8 mouse cellular contexts compared by ENCODE assay signal in the genomic region with DNA sequence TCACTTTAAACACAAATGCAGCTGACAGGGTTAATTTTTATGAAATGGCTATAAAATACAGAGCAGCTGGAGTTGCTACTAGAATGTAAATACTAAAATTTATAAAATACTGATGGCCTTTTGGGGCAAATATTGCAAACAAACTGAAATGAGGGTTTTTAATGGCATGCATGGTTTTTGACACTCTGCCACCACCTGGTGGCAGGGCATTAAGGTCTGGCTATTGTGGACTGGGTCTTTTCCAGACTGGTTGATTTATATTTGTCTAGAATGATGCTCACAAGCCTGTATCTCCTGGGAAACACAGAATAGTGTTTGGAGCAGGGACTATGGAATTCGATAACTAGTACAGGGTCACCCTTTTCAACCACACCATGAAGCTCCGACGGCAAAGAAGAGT. TPM values are rescaled to one million over a fixed set of nuclear protein-coding genes. Genes with fewer than 3 reads are reported as not detected.
DNase-seq lines count a peak whose midpoint lies in the region; ATAC-seq lines count a peak whose summit lies in the region.

No protein-coding gene starts in this region.

- no peaks in the 10 kb centered on the region; the same call in 1 of the 2 replicates for H3K4me1 ChIP-seq in hindbrain, embryonic 11.5 days (replicated peaks; ENCODE audit: control insufficient read depth, insufficient read depth, low read length)
- no peaks in the 10 kb centered on the region for H3K4me1 ChIP-seq in hindbrain, embryonic 14.5 days (replicated peaks; ENCODE audit: control insufficient read depth, insufficient read depth, low read length)

- ATAC-seq in hindbrain, embryonic 11.5 days (ENCODE audit: low FRiP score) = no peak
- no peak for ATAC-seq in hindbrain, embryonic 14.5 days (ENCODE audit: low FRiP score)
- peak; percentile 65; the same call in 1 of the 2 replicates for ATAC-seq in erythroblast, adult 5-6 weeks (replicated peaks; ENCODE audit: low FRiP score, poor library complexity, severe bottlenecking)

- no peaks in the 10 kb centered on the region for H3K9me3 ChIP-seq in hindbrain, embryonic 11.5 days (ENCODE audit: control insufficient read depth, low read length)
- no peaks in the 10 kb centered on the region for H3K9me3 ChIP-seq in hindbrain, embryonic 14.5 days (ENCODE audit: control insufficient read depth, low read length)

- H3K36me3 ChIP-seq in hindbrain, embryonic 11.5 days (ENCODE audit: control insufficient read depth, insufficient read depth, low read length) = no peaks in the 10 kb centered on the region
- H3K36me3 ChIP-seq in hindbrain, embryonic 14.5 days (replicated peaks; ENCODE audit: control insufficient read depth, insufficient read depth) = no peaks in the 10 kb centered on the region

- H3K27ac ChIP-seq in hindbrain, embryonic 11.5 days (ENCODE audit: low read depth, low read length) = no peak overlapping the region
- H3K27ac ChIP-seq in hindbrain, embryonic 14.5 days = no peak overlapping the region

- no peak overlapping the region for H3K4me2 ChIP-seq in hindbrain, embryonic 11.5 days (replicated peaks; ENCODE audit: low read depth, low read length)
- H3K4me2 ChIP-seq in hindbrain, embryonic 14.5 days (replicated peaks) = no peak overlapping the region

- 80% methylated on average over 3 of the region's 3 CpGs for WGBS in hindbrain, embryonic 11.5 days
- 77% methylated on average over 3 of the region's 3 CpGs for WGBS in hindbrain, embryonic 14.5 days

- no peak overlapping the region for H3K4me3 ChIP-seq in hindbrain, embryonic 11.5 days (ENCODE audit: low read depth, low read length)
- no peak overlapping the region for H3K4me3 ChIP-seq in hindbrain, embryonic 14.5 days (replicated peaks; ENCODE audit: low read length)

- DNase-seq in hindbrain, embryonic 11.5 days (ENCODE audit: low spot score) = peak; percentile 21
- DNase-seq in hindbrain, embryonic 14.5 days (ENCODE audit: low spot score) = no peak
- peak; percentile 64 for DNase-seq in 3T3-L1 (ENCODE audit: low read depth, low spot score)
- peak; percentile 53 for DNase-seq in CD4-positive helper T cell, adult 2 months (ENCODE audit: low read depth, low spot score)
- DNase-seq in retina, embryonic 14.5 days (ENCODE audit: low spot score) = peak; percentile 29
- no peak for DNase-seq in frontal cortex, postnatal 14 days (ENCODE audit: low spot score in 2 of 2)
- no peak for DNase-seq in left cerebral cortex, adult 8-10 months (ENCODE audit: low spot score in 2 of 2)

- H3K9ac ChIP-seq in hindbrain, embryonic 11.5 days (ENCODE audit: low read depth, low read length) = no peak overlapping the region
- no peak overlapping the region for H3K9ac ChIP-seq in hindbrain, embryonic 14.5 days

- H3K27me3 ChIP-seq in hindbrain, embryonic 11.5 days (ENCODE audit: control insufficient read depth, insufficient read depth, low read length) = no peaks in the 10 kb centered on the region
- H3K27me3 ChIP-seq in hindbrain, embryonic 14.5 days (ENCODE audit: control insufficient read depth, insufficient read depth, low read length) = no peaks in the 10 kb centered on the region

RNA-seq across cellular contexts. Expression of a gene that starts 32.1 kb away (rescaled TPM):
- polyA plus RNA-seq in hindbrain, embryonic 11.5 days (2014; fragmentation: Nextera tagmentation; extraction: Ambion mirVana) = 10.4 and 10.9 TPM in 2 replicates
- 1.7 and 1.9 TPM in 2 replicates for polyA plus RNA-seq in hindbrain, embryonic 14.5 days (2014; fragmentation: Nextera tagmentation; extraction: Ambion mirVana)
- 8.2 TPM in 1 of 2 replicates, not detected in the other for total RNA-seq in erythroblast, adult 5-6 weeks (2015; ENCODE audit: low replicate concordance)
- total RNA-seq in erythroblast, adult 5-6 weeks (2017; ENCODE audit: low replicate concordance) = 3.7 and 7.5 TPM in 2 replicates
- 1 to 10 TPM in 3 of 4 experiments, under 1 TPM in 1; 0.66 to 2.3 (median 1.4) TPM for total RNA-seq in left cerebral cortex, adult 8-10 months (2022)

RNA-seq across cellular contexts. Expression of a gene that starts 50.4 kb away (rescaled TPM):
- polyA plus RNA-seq in hindbrain, embryonic 11.5 days (2014; fragmentation: Nextera tagmentation; extraction: Ambion mirVana) = 0.99 and 1.6 TPM in 2 replicates
- 0.74 and 2.7 TPM in 2 replicates for polyA plus RNA-seq in hindbrain, embryonic 14.5 days (2014; fragmentation: Nextera tagmentation; extraction: Ambion mirVana)
- not detected in 2 replicates for total RNA-seq in erythroblast, adult 5-6 weeks (2015; ENCODE audit: low replicate concordance)
- not detected in 2 replicates for total RNA-seq in erythroblast, adult 5-6 weeks (2017; ENCODE audit: low replicate concordance)
- total RNA-seq in left cerebral cortex, adult 8-10 months (2022) = not detected

Comparison
In these comparisons a context has a peak if more than half of its experiments do, and no peak if none do; other contexts are left out.
1. DNase-seq: peak in hindbrain, embryonic 11.5 days (single experiment), 3T3-L1 (single experiment), CD4-positive helper T cell, adult 2 months (single experiment) and retina, embryonic 14.5 days (single experiment); none in hindbrain, embryonic 14.5 days (single experiment), frontal cortex, postnatal 14 days (0 of 2) and left cerebral cortex, adult 8-10 months (0 of 2).